Mouse (Mus musculus) intestine, embryonic 16.5 days (tissue): Measurements from ENCODE around the gene Sox8. TPM values are rescaled to one million over a fixed set of nuclear protein-coding genes. Genes with fewer than 3 reads are reported as not detected.

ENCODE experiments used
- ATAC-seq: fragments of 200-750 bp; cut with Nextera tagmentation; 2 replicates; pipeline ENCODE4 v1.8.0; 2017; ENCODE audit warnings: moderate TSS enrichment, moderate library complexity
- H3K27ac ChIP-seq: fragments of 300-500 bp; sonication (generic); 2 replicates; pipeline ENCODE4 v1.5.1; 2014; ENCODE audit warnings: mild to moderate bottlenecking, low read length
- H3K27me3 ChIP-seq: fragments of 300-500 bp; sonication (generic); replicated peaks from 2 replicates; pipeline ENCODE4 v1.6.1; 2014; ENCODE audit warnings: low read length, control low read depth, mixed read lengths; ENCODE audit not compliant: control insufficient read depth, insufficient read depth
- H3K36me3 ChIP-seq: fragments of 300-500 bp; sonication (generic); 2 replicates; pipeline ENCODE4 v1.6.1; 2014; ENCODE audit warnings: low read length, control low read depth; ENCODE audit not compliant: control insufficient read depth, insufficient read depth
- H3K4me1 ChIP-seq: fragments of 300-500 bp; sonication (generic); 2 replicates; pipeline ENCODE4 v1.6.1; 2014; ENCODE audit warnings: low read length, control low read depth, mixed read lengths; ENCODE audit not compliant: control insufficient read depth, insufficient read depth
- H3K4me2 ChIP-seq: fragments of 300-500 bp; sonication (generic); 2 replicates; pipeline ENCODE4 v1.6.1; 2014; ENCODE audit warnings: low read depth, low read length, control low read depth
- H3K4me3 ChIP-seq: fragments of 300-500 bp; sonication (generic); 2 replicates; pipeline ENCODE4 v1.5.1; 2014; ENCODE audit warnings: mild to moderate bottlenecking, low read length
- H3K9ac ChIP-seq: fragments of 300-500 bp; sonication (generic); 2 replicates; pipeline ENCODE4 v1.6.1; 2014; ENCODE audit warnings: low read depth, low read length
- H3K9me3 ChIP-seq: fragments of 300-500 bp; sonication (generic); 2 replicates; pipeline ENCODE4 v1.6.1; 2016; ENCODE audit warnings: low read length, control low read depth; ENCODE audit not compliant: control insufficient read depth
- WGBS: fragments of 180-500 bp; shearing (Covaris S2); extraction: QIAGEN DNeasy Blood & Tissue Kit; methylation state at CpG from one replicate; pipeline ENCODE4 v1.1.7; 2014; 5-methylcytosine and 5-hydroxymethylcytosine counted together
- polyA plus RNA-seq: library from polyadenylated mRNA; unstranded; fragments of >200 nt; fragmentation: Nextera tagmentation; extraction: Ambion mirVana; gene quantifications from 2 replicates; pipeline ENCODE4 v1.2.1, GENCODE M21; 2015

The Sox8 gene
- polyA plus RNA-seq, 1 experiment from 2014 or later: 3.6 TPM

GRCm38 (mm10) chr17:25518144-25518543 lies 52.3 kb downstream of the Sox8 start:
- ATAC-seq: no peak

DNA sequence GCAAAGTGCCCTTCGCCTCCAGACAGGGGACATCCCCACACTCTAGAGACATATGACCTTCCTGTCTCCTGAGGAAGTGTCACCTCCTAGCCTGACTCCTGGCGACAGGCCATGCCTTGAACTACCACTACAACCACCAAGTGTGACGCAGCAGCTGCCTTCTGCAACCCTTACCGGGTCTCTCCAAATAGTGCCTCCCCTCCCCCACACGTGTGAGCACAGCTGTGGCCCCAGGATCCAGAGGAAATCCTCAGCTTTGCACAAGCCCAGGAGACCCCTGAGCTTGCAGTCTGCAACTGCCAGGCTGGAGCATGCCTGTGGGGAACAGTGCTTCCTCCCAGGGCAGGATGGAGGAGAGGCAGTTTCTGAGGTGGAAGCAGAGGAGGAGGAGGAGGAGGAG lies 54.2 kb downstream of the Sox8 start:
- H3K4me1 ChIP-seq: no peaks in the 10 kb centered on the region
- H3K4me3 ChIP-seq: no peak overlapping the region
- no peaks in the 10 kb centered on the region for H3K9me3 ChIP-seq
- no peaks in the 10 kb centered on the region; the same call in 1 of the 2 replicates for H3K27me3 ChIP-seq
- no peak overlapping the region for H3K9ac ChIP-seq
- H3K27ac ChIP-seq: no peak overlapping the region
- no peaks in the 10 kb centered on the region for H3K36me3 ChIP-seq
- WGBS: 31% methylated on average over 5 of the region's 5 CpGs
- no peak overlapping the region for H3K4me2 ChIP-seq
- ATAC-seq: no peak

More at GRCm38 (mm10) chr17:25518144-25518543, 52.3 kb downstream of the Sox8 start:
- WGBS: 82% methylated on average over 17 of the region's 17 CpGs
- Histone ChIP-seq H3K9me3 (no peaks in the 10 kb centered on the region), H3K4me3 (no peak overlapping the region), H3K36me3 (no peaks in the 10 kb centered on the region), H3K4me1 (no peaks in the 10 kb centered on the region), H3K9ac (no peak overlapping the region), H3K4me2 (no peak overlapping the region), H3K27me3 (no peaks in the 10 kb centered on the region; the same call in 1 of the 2 replicates), H3K27ac (no peak overlapping the region)

Other genes with a start within 250 kb of the Sox8 start
- gene Tpsab1, start 225.1 kb downstream of the Sox8 start, polyA plus RNA-seq: 0.22 TPM in 1 of 2 replicates, not detected in the other
- 3.7 and 4.5 TPM in 2 replicates for gene Tpsb2, start 204.4 kb downstream of the Sox8 start, polyA plus RNA-seq
- 26.3 and 28.6 TPM in 2 replicates for gene Tpsg1, start 201.4 kb downstream of the Sox8 start, polyA plus RNA-seq
- 2.2 and 3.0 TPM in 2 replicates for gene Cacna1h, start 136.9 kb downstream of the Sox8 start, polyA plus RNA-seq
- gene Tekt4, start 116.1 kb downstream of the Sox8 start, polyA plus RNA-seq: not detected in 2 replicates
- gene Sstr5, start 73.4 kb downstream of the Sox8 start, polyA plus RNA-seq: 0.78 and 1.0 TPM in 2 replicates
- 39.1 and 40.6 TPM in 2 replicates for gene Lmf1, start 8.4 kb upstream of the Sox8 start, polyA plus RNA-seq
- 1.9 TPM in 2 replicates for gene Gng13, start 146.5 kb upstream of the Sox8 start, polyA plus RNA-seq
- 20.6 and 22.7 TPM in 2 replicates for gene Chtf18, start 156.7 kb upstream of the Sox8 start, polyA plus RNA-seq
- 15.8 and 19.4 TPM in 2 replicates for gene Rpusd1, start 157.0 kb upstream of the Sox8 start, polyA plus RNA-seq
- gene Mslnl, start 165.4 kb upstream of the Sox8 start, polyA plus RNA-seq: 0.05 TPM in 2 replicates
- 27.7 and 33.3 TPM in 2 replicates for gene Msln, start 183.7 kb upstream of the Sox8 start, polyA plus RNA-seq
- gene Narfl, start 203.1 kb upstream of the Sox8 start, polyA plus RNA-seq: 33.6 and 34.6 TPM in 2 replicates
- gene Haghl, start 215.0 kb upstream of the Sox8 start, polyA plus RNA-seq: 36.8 and 41.1 TPM in 2 replicates
- 0.16 and 0.27 TPM in 2 replicates for gene Ccdc78, start 215.9 kb upstream of the Sox8 start, polyA plus RNA-seq
- gene Fam173a, start 222.2 kb upstream of the Sox8 start, polyA plus RNA-seq: 111 and 112 TPM in 2 replicates
- not detected in 2 replicates for gene AC134908.4, start 225.0 kb upstream of the Sox8 start, polyA plus RNA-seq
- gene Metrn, start 226.4 kb upstream of the Sox8 start, polyA plus RNA-seq: 34.6 and 37.0 TPM in 2 replicates
- gene Fbxl16, start 238.4 kb upstream of the Sox8 start, polyA plus RNA-seq: 2.2 and 2.4 TPM in 2 replicates